8 mouse cellular contexts compared by ENCODE assay signal in genomic region chr5:115340007-115340406, GRCm38 (mm10). TPM values are rescaled to one million over a fixed set of nuclear protein-coding genes. Genes with fewer than 3 reads are reported as not detected.
DNase-seq lines count a peak whose midpoint lies in the region; ATAC-seq and TF ChIP-seq lines count a peak whose summit lies in the region.

No protein-coding gene starts in this region.

- no peak overlapping the region for H3K27ac ChIP-seq in heart, embryonic 13.5 days (replicated peaks)
- no peak overlapping the region for H3K27ac ChIP-seq in bone marrow, adult 2 months (ENCODE audit: control insufficient read depth, insufficient read depth, low read depth, low read length, poor library complexity)
- no peak overlapping the region for H3K27ac ChIP-seq in hindbrain, embryonic 14.5 days
- no peak overlapping the region for H3K27ac ChIP-seq in midbrain, embryonic 11.5 days (ENCODE audit: low read depth, low read length)

- no peaks in the 10 kb centered on the region for H3K27me3 ChIP-seq in heart, embryonic 13.5 days (replicated peaks)
- H3K27me3 ChIP-seq in hindbrain, embryonic 14.5 days (ENCODE audit: control insufficient read depth, insufficient read depth, low read length) = no peaks in the 10 kb centered on the region
- no peaks in the 10 kb centered on the region for H3K27me3 ChIP-seq in midbrain, embryonic 11.5 days (ENCODE audit: control insufficient read depth, insufficient read depth, low read length)

- H3K4me3 ChIP-seq in heart, embryonic 13.5 days = peak overlapping the region; percentile 94
- peak overlapping the region; percentile 38 for H3K4me3 ChIP-seq in bone marrow, adult 2 months (replicated peaks; ENCODE audit: control insufficient read depth, low read depth, low read length)
- peak overlapping the region; percentile 62 for H3K4me3 ChIP-seq in hindbrain, embryonic 14.5 days (replicated peaks; ENCODE audit: low read length)
- peak overlapping the region; percentile 79; the same call in 1 of the 2 replicates for H3K4me3 ChIP-seq in midbrain, embryonic 11.5 days (ENCODE audit: low read depth, low read length)

- 21% methylated on average over 7 of the region's 7 CpGs for WGBS in heart, embryonic 13.5 days
- WGBS in bone marrow, adult 2 months = 23% methylated on average over 7 of the region's 7 CpGs
- WGBS in hindbrain, embryonic 14.5 days = 31% methylated on average over 7 of the region's 7 CpGs
- 38% methylated on average over 7 of the region's 7 CpGs for WGBS in midbrain, embryonic 11.5 days

- ATAC-seq in heart, embryonic 13.5 days (ENCODE audit: extremely low read depth, insufficient number of reproducible peaks, low FRiP score, low TSS enrichment) = no peak
- no peak for ATAC-seq in hindbrain, embryonic 14.5 days (ENCODE audit: low FRiP score)
- no peak for ATAC-seq in midbrain, embryonic 11.5 days (ENCODE audit: low FRiP score)
- ATAC-seq in granulocyte monocyte progenitor cell, adult 5-6 weeks (replicated peaks; ENCODE audit: poor library complexity, severe bottlenecking) = no peak

- TF ChIP-seq CTCF in bone marrow, adult 2 months (IDR thresholded peaks at IDR 0.05; ENCODE audit: control insufficient read depth, insufficient read depth, low read length) = no peak

- no peak for TF ChIP-seq POLR2A in bone marrow, adult 2 months (IDR thresholded peaks at IDR 0.05; ENCODE audit: borderline replicate concordance, control insufficient read depth, low read depth, low read length)

- intact Hi-C loops in heart, postnatal 25 days (cut with DNase I) = loop anchor here (2.0 to 5.0 kb wide), 3 partner anchors 39 to 103 kb away; partner anchors contain the start of genes Dynll1 and Pop5

- no peaks in the 10 kb centered on the region for H3K9me3 ChIP-seq in heart, embryonic 13.5 days
- H3K9me3 ChIP-seq in hindbrain, embryonic 14.5 days (ENCODE audit: control insufficient read depth, low read length) = no peaks in the 10 kb centered on the region
- no peaks in the 10 kb centered on the region for H3K9me3 ChIP-seq in midbrain, embryonic 11.5 days (ENCODE audit: control insufficient read depth, low read length)

- no peak for DNase-seq in heart, postnatal 25 days (ENCODE audit: low spot score)
- DNase-seq in hindbrain, embryonic 14.5 days (ENCODE audit: low spot score) = no peak
- peak; percentile 88 for DNase-seq in midbrain, embryonic 11.5 days (ENCODE audit: low spot score, missing footprints)
- DNase-seq in layer of hippocampus, adult 11-12 months (ENCODE audit: low spot score) = no peak
- no peak for DNase-seq in kidney, postnatal 25 days

- peaks cover 25% of the 10 kb centered on the region for H3K4me1 ChIP-seq in heart, embryonic 13.5 days
- peaks cover 2% of the 10 kb centered on the region for H3K4me1 ChIP-seq in bone marrow, adult 2 months (ENCODE audit: control insufficient read depth, insufficient read depth, low read length)
- peaks cover 18% of the 10 kb centered on the region for H3K4me1 ChIP-seq in hindbrain, embryonic 14.5 days (replicated peaks; ENCODE audit: control insufficient read depth, insufficient read depth, low read length)
- peaks cover 11% of the 10 kb centered on the region; the same call in 1 of the 2 replicates for H3K4me1 ChIP-seq in midbrain, embryonic 11.5 days (ENCODE audit: control insufficient read depth, insufficient read depth, low read length)

- peak overlapping the region; percentile 75 for H3K4me2 ChIP-seq in heart, embryonic 13.5 days
- peak overlapping the region; percentile 62 for H3K4me2 ChIP-seq in hindbrain, embryonic 14.5 days (replicated peaks)
- H3K4me2 ChIP-seq in midbrain, embryonic 11.5 days = peak overlapping the region; percentile 78

- H3K9ac ChIP-seq in heart, embryonic 13.5 days = peak overlapping the region; percentile 92
- H3K9ac ChIP-seq in hindbrain, embryonic 14.5 days = peak overlapping the region; percentile 82
- peak overlapping the region; percentile 41; the same call in 1 of the 2 replicates for H3K9ac ChIP-seq in midbrain, embryonic 11.5 days (ENCODE audit: low read length)

- peaks cover 53% of the 10 kb centered on the region for H3K36me3 ChIP-seq in heart, embryonic 13.5 days
- H3K36me3 ChIP-seq in hindbrain, embryonic 14.5 days (replicated peaks; ENCODE audit: control insufficient read depth, insufficient read depth) = peaks cover 39% of the 10 kb centered on the region
- peaks cover 24% of the 10 kb centered on the region for H3K36me3 ChIP-seq in midbrain, embryonic 11.5 days (ENCODE audit: control insufficient read depth, insufficient read depth, low read length)

RNA-seq across cellular contexts. Expression of gene Gatc, which starts 1.0 kb away (rescaled TPM):
- polyA plus RNA-seq in heart, embryonic 13.5 days (2015; fragmentation: Nextera tagmentation; extraction: Ambion mirVana) = 22.0 and 22.8 TPM in 2 replicates
- 10 to 100 TPM; 16.9 to 17.6 TPM for total RNA-seq in heart, postnatal 25 days (2021)
- 7.3 and 7.8 TPM in 2 replicates for polyA plus RNA-seq in bone marrow, adult 2 months (2011; ENCODE audit: insufficient read depth, insufficient read length, low replicate concordance, missing spikeins)
- 41.8 and 42.2 TPM in 2 replicates for polyA plus RNA-seq in hindbrain, embryonic 14.5 days (2014; fragmentation: Nextera tagmentation; extraction: Ambion mirVana)
- polyA plus RNA-seq in midbrain, embryonic 11.5 days (2014; fragmentation: Nextera tagmentation; extraction: Ambion mirVana) = 43.5 and 46.8 TPM in 2 replicates
- 48.0 and 50.2 TPM in 2 replicates for total RNA-seq in granulocyte monocyte progenitor cell, adult 5-6 weeks (2014; fragmentation: Nextera tagmentation)
- 12.1 and 15.3 TPM in 2 replicates for total RNA-seq in granulocyte monocyte progenitor cell, adult 5-6 weeks (2017)

RNA-seq across cellular contexts. Expression of gene Triap1, which starts 1.0 kb away (rescaled TPM):
- 40.2 and 42.4 TPM in 2 replicates for polyA plus RNA-seq in heart, embryonic 13.5 days (2015; fragmentation: Nextera tagmentation; extraction: Ambion mirVana)
- total RNA-seq in heart, postnatal 25 days (2021) = 10 to 100 TPM; 23.8 to 26.2 TPM
- 13.2 and 18.3 TPM in 2 replicates for polyA plus RNA-seq in bone marrow, adult 2 months (2011; ENCODE audit: insufficient read depth, insufficient read length, low replicate concordance, missing spikeins)
- polyA plus RNA-seq in hindbrain, embryonic 14.5 days (2014; fragmentation: Nextera tagmentation; extraction: Ambion mirVana) = 47.6 and 50.1 TPM in 2 replicates
- polyA plus RNA-seq in midbrain, embryonic 11.5 days (2014; fragmentation: Nextera tagmentation; extraction: Ambion mirVana) = 57.7 and 64.7 TPM in 2 replicates
- total RNA-seq in granulocyte monocyte progenitor cell, adult 5-6 weeks (2014; fragmentation: Nextera tagmentation) = 33.7 and 37.2 TPM in 2 replicates
- 15.6 and 24.0 TPM in 2 replicates for total RNA-seq in granulocyte monocyte progenitor cell, adult 5-6 weeks (2017)

RNA-seq across cellular contexts. Expression of gene Cox6a1, which starts 8.8 kb away (rescaled TPM):
- polyA plus RNA-seq in heart, embryonic 13.5 days (2015; fragmentation: Nextera tagmentation; extraction: Ambion mirVana) = 1,395 and 1,520 TPM in 2 replicates
- 100 to 1,000 TPM; 282 to 287 TPM for total RNA-seq in heart, postnatal 25 days (2021)
- 238 and 259 TPM in 2 replicates for polyA plus RNA-seq in bone marrow, adult 2 months (2011; ENCODE audit: insufficient read depth, insufficient read length, low replicate concordance, missing spikeins)
- polyA plus RNA-seq in hindbrain, embryonic 14.5 days (2014; fragmentation: Nextera tagmentation; extraction: Ambion mirVana) = 1,199 and 1,253 TPM in 2 replicates
- 745 and 840 TPM in 2 replicates for polyA plus RNA-seq in midbrain, embryonic 11.5 days (2014; fragmentation: Nextera tagmentation; extraction: Ambion mirVana)
- 446 and 566 TPM in 2 replicates for total RNA-seq in granulocyte monocyte progenitor cell, adult 5-6 weeks (2014; fragmentation: Nextera tagmentation)
- 56.7 and 64.4 TPM in 2 replicates for total RNA-seq in granulocyte monocyte progenitor cell, adult 5-6 weeks (2017)

RNA-seq across cellular contexts. Expression of gene Srsf9, which starts 13.0 kb away (rescaled TPM):
- polyA plus RNA-seq in heart, embryonic 13.5 days (2015; fragmentation: Nextera tagmentation; extraction: Ambion mirVana) = 112 and 115 TPM in 2 replicates
- total RNA-seq in heart, postnatal 25 days (2021) = 10 to 100 TPM; 18.5 to 20.6 TPM
- polyA plus RNA-seq in bone marrow, adult 2 months (2011; ENCODE audit: insufficient read depth, insufficient read length, low replicate concordance, missing spikeins) = 61.2 and 61.4 TPM in 2 replicates
- polyA plus RNA-seq in hindbrain, embryonic 14.5 days (2014; fragmentation: Nextera tagmentation; extraction: Ambion mirVana) = 140 and 145 TPM in 2 replicates
- polyA plus RNA-seq in midbrain, embryonic 11.5 days (2014; fragmentation: Nextera tagmentation; extraction: Ambion mirVana) = 362 and 376 TPM in 2 replicates
- 75.1 and 80.7 TPM in 2 replicates for total RNA-seq in granulocyte monocyte progenitor cell, adult 5-6 weeks (2014; fragmentation: Nextera tagmentation)
- total RNA-seq in granulocyte monocyte progenitor cell, adult 5-6 weeks (2017) = 75.0 and 91.4 TPM in 2 replicates

RNA-seq across cellular contexts. Expression of gene Dynll1, which starts 39.2 kb away (rescaled TPM):
- 1,196 and 1,415 TPM in 2 replicates for polyA plus RNA-seq in heart, embryonic 13.5 days (2015; fragmentation: Nextera tagmentation; extraction: Ambion mirVana)
- total RNA-seq in heart, postnatal 25 days (2021) = 100 to 1,000 TPM in 1 of 2 experiments, 10 to 100 TPM in 1; 90.1 to 120 TPM
- polyA plus RNA-seq in bone marrow, adult 2 months (2011; ENCODE audit: insufficient read depth, insufficient read length, low replicate concordance, missing spikeins) = 139 and 177 TPM in 2 replicates
- polyA plus RNA-seq in hindbrain, embryonic 14.5 days (2014; fragmentation: Nextera tagmentation; extraction: Ambion mirVana) = 1,269 and 1,310 TPM in 2 replicates
- polyA plus RNA-seq in midbrain, embryonic 11.5 days (2014; fragmentation: Nextera tagmentation; extraction: Ambion mirVana) = 1,577 and 1,606 TPM in 2 replicates
- 491 and 531 TPM in 2 replicates for total RNA-seq in granulocyte monocyte progenitor cell, adult 5-6 weeks (2014; fragmentation: Nextera tagmentation)
- 298 and 379 TPM in 2 replicates for total RNA-seq in granulocyte monocyte progenitor cell, adult 5-6 weeks (2017)

Comparison
In these comparisons a context has a peak if more than half of its experiments do, and no peak if none do; other contexts are left out.
1. H3K4me3 ChIP-seq: peak in every context shown above with its lines; median percentile 94 in heart, embryonic 13.5 days; 79 in midbrain, embryonic 11.5 days; 62 in hindbrain, embryonic 14.5 days; 38 in bone marrow, adult 2 months.
2. H3K9ac ChIP-seq: peak in every context shown above with its lines; median percentile 92 in heart, embryonic 13.5 days; 82 in hindbrain, embryonic 14.5 days; 41 in midbrain, embryonic 11.5 days.